Comparison of ENCODE assay signal across 15 mouse cellular contexts in genomic region chr8:84776569-84776968, GRCm38 (mm10). TPM values are rescaled to one million over a fixed set of nuclear protein-coding genes. Genes with fewer than 3 reads are reported as not detected.
DNase-seq lines count a peak whose midpoint lies in the region; ATAC-seq and TF ChIP-seq lines count a peak whose summit lies in the region.
"Had no signal": no experiment of that assay in that cellular context is flagged by ENCODE, and none has a peak within 500 bp of the region (broad histone marks: within the 10 kb centered on the region; RNA-seq: fewer than 3 reads in every experiment).

No protein-coding gene starts in this region.

- peak overlapping the region; percentile 85; the same call in 1 of the 2 replicates for H3K27ac ChIP-seq in hindbrain, embryonic 14.5 days
- H3K27ac ChIP-seq in hindbrain, embryonic 11.5 days (ENCODE audit: low read depth, low read length), result no peak overlapping the region
- peak overlapping the region; percentile 85; the same call in 1 of the 2 replicates for H3K27ac ChIP-seq in midbrain, embryonic 16.5 days (ENCODE audit: low read length)
- no peak overlapping the region for H3K27ac ChIP-seq in midbrain, embryonic 14.5 days (replicated peaks; ENCODE audit: low read depth, low read length)
- peak overlapping the region; percentile 82; the same call in 1 of the 2 replicates for H3K27ac ChIP-seq in embryonic fibroblast, embryonic 13.5 days (ENCODE audit: insufficient read depth, low read length)
- 0 out of 2 replicates have a peak overlapping the region, but pooled peaks have one; percentile 18 for H3K27ac ChIP-seq in stomach, postnatal 0 days (replicated peaks)
- H3K27ac ChIP-seq in kidney, embryonic 16.5 days (ENCODE audit: low read length), result no peak overlapping the region
- H3K27ac ChIP-seq: heart, embryonic 13.5 days; kidney, postnatal 0 days; limb, embryonic 12.5 days; liver, embryonic 15.5 days had no signal

- no peak for ATAC-seq in hindbrain, embryonic 14.5 days (ENCODE audit: low FRiP score)
- ATAC-seq in hindbrain, embryonic 11.5 days (ENCODE audit: low FRiP score), result no peak
- ATAC-seq in midbrain, embryonic 16.5 days, result no peak
- no peak for ATAC-seq in midbrain, embryonic 14.5 days (ENCODE audit: low FRiP score, low TSS enrichment)
- no peak for ATAC-seq in stomach, postnatal 0 days (ENCODE audit: low FRiP score, low TSS enrichment)
- no peak for ATAC-seq in kidney, embryonic 16.5 days (ENCODE audit: low FRiP score, low TSS enrichment)
- ATAC-seq: intestine, postnatal 0 days had no signal

- no peaks in the 10 kb centered on the region for H3K9me3 ChIP-seq in hindbrain, embryonic 14.5 days (ENCODE audit: control insufficient read depth, low read length)
- H3K9me3 ChIP-seq in hindbrain, embryonic 11.5 days (ENCODE audit: control insufficient read depth, low read length), result no peaks in the 10 kb centered on the region
- H3K9me3 ChIP-seq in midbrain, embryonic 16.5 days (replicated peaks; ENCODE audit: control insufficient read depth, low read length, poor library complexity, severe bottlenecking), result no peaks in the 10 kb centered on the region
- no peaks in the 10 kb centered on the region for H3K9me3 ChIP-seq in midbrain, embryonic 14.5 days (ENCODE audit: control insufficient read depth, low read length)
- no peaks in the 10 kb centered on the region for H3K9me3 ChIP-seq in stomach, postnatal 0 days (ENCODE audit: control insufficient read depth, low read length)
- no peaks in the 10 kb centered on the region for H3K9me3 ChIP-seq in kidney, embryonic 16.5 days (ENCODE audit: low read length)
- H3K9me3 ChIP-seq: heart, embryonic 13.5 days; limb, embryonic 12.5 days; liver, embryonic 15.5 days had no signal

- DNase-seq in hindbrain, embryonic 14.5 days (ENCODE audit: low spot score), result no peak
- DNase-seq in hindbrain, embryonic 11.5 days (ENCODE audit: low spot score), result no peak
- no peak for DNase-seq in midbrain, embryonic 14.5 days
- DNase-seq in stomach, postnatal 0 days (ENCODE audit: low spot score), result no peak
- DNase-seq: cerebellum, postnatal 25 days; heart, postnatal 36 days; lung, postnatal 10 days had no signal

- H3K27me3 ChIP-seq in hindbrain, embryonic 14.5 days (ENCODE audit: control insufficient read depth, insufficient read depth, low read length), result peaks cover 85% of the 10 kb centered on the region
- peaks cover 99% of the 10 kb centered on the region for H3K27me3 ChIP-seq in hindbrain, embryonic 11.5 days (ENCODE audit: control insufficient read depth, insufficient read depth, low read length)
- H3K27me3 ChIP-seq in midbrain, embryonic 16.5 days (ENCODE audit: control insufficient read depth, insufficient read depth, low read depth, low read length), result peaks cover 59% of the 10 kb centered on the region
- H3K27me3 ChIP-seq in midbrain, embryonic 14.5 days (ENCODE audit: control insufficient read depth, insufficient read depth, low read length), result peaks cover 73% of the 10 kb centered on the region
- H3K27me3 ChIP-seq in stomach, postnatal 0 days (ENCODE audit: control insufficient read depth, insufficient read depth, low read length), result no peaks in the 10 kb centered on the region
- H3K27me3 ChIP-seq in kidney, embryonic 16.5 days (ENCODE audit: insufficient read depth, low read length), result peaks cover 95% of the 10 kb centered on the region

- H3K4me1 ChIP-seq in hindbrain, embryonic 14.5 days (replicated peaks; ENCODE audit: control insufficient read depth, insufficient read depth, low read length), result peaks cover 33% of the 10 kb centered on the region
- H3K4me1 ChIP-seq in hindbrain, embryonic 11.5 days (replicated peaks; ENCODE audit: control insufficient read depth, insufficient read depth, low read length), result peaks cover 3% of the 10 kb centered on the region
- H3K4me1 ChIP-seq in midbrain, embryonic 16.5 days (ENCODE audit: control insufficient read depth, insufficient read depth, low read length), result peaks cover 29% of the 10 kb centered on the region
- peaks cover 17% of the 10 kb centered on the region for H3K4me1 ChIP-seq in midbrain, embryonic 14.5 days (ENCODE audit: control insufficient read depth, insufficient read depth, low read length)
- H3K4me1 ChIP-seq in embryonic fibroblast, embryonic 13.5 days (ENCODE audit: control insufficient read depth, insufficient read depth, low read length), result peaks cover 26% of the 10 kb centered on the region
- peaks cover 22% of the 10 kb centered on the region for H3K4me1 ChIP-seq in stomach, postnatal 0 days (replicated peaks; ENCODE audit: control insufficient read depth, insufficient read depth)
- H3K4me1 ChIP-seq in kidney, embryonic 16.5 days (ENCODE audit: insufficient read depth, low read length), result peaks cover 33% of the 10 kb centered on the region

- WGBS in hindbrain, embryonic 14.5 days, result 20% methylated on average over 1 of the region's 1 CpGs
- 0% methylated on average over 1 of the region's 1 CpGs for WGBS in hindbrain, embryonic 11.5 days
- WGBS in midbrain, embryonic 16.5 days, result 20% methylated on average over 1 of the region's 1 CpGs
- WGBS in midbrain, embryonic 14.5 days, result 0% methylated on average over 1 of the region's 1 CpGs
- WGBS in stomach, postnatal 0 days, result no CpG with 5 or more reads among the region's 1 CpGs
- WGBS in kidney, embryonic 16.5 days, result 42% methylated on average over 1 of the region's 1 CpGs

- H3K36me3 ChIP-seq in hindbrain, embryonic 14.5 days (replicated peaks; ENCODE audit: control insufficient read depth, insufficient read depth), result no peaks in the 10 kb centered on the region
- no peaks in the 10 kb centered on the region for H3K36me3 ChIP-seq in hindbrain, embryonic 11.5 days (ENCODE audit: control insufficient read depth, insufficient read depth, low read length)
- H3K36me3 ChIP-seq in midbrain, embryonic 16.5 days (ENCODE audit: control insufficient read depth, insufficient read depth, low read length), result no peaks in the 10 kb centered on the region
- no peaks in the 10 kb centered on the region for H3K36me3 ChIP-seq in midbrain, embryonic 14.5 days (ENCODE audit: control insufficient read depth, insufficient read depth, low read length)
- H3K36me3 ChIP-seq in stomach, postnatal 0 days (ENCODE audit: control insufficient read depth, insufficient read depth, low read length), result no peaks in the 10 kb centered on the region
- H3K36me3 ChIP-seq in kidney, embryonic 16.5 days (ENCODE audit: insufficient read depth, low read length), result no peaks in the 10 kb centered on the region
- H3K36me3 ChIP-seq: liver, embryonic 15.5 days had no signal

- H3K4me3 ChIP-seq in hindbrain, embryonic 14.5 days (replicated peaks; ENCODE audit: low read length), result no peak overlapping the region
- H3K4me3 ChIP-seq in hindbrain, embryonic 11.5 days (ENCODE audit: low read depth, low read length), result no peak overlapping the region
- H3K4me3 ChIP-seq in midbrain, embryonic 16.5 days (ENCODE audit: low read depth, low read length), result no peak overlapping the region
- no peak overlapping the region for H3K4me3 ChIP-seq in midbrain, embryonic 14.5 days (replicated peaks; ENCODE audit: low read depth, low read length)
- no peak overlapping the region for H3K4me3 ChIP-seq in embryonic fibroblast, embryonic 13.5 days (ENCODE audit: insufficient read depth, low read length)
- no peak overlapping the region for H3K4me3 ChIP-seq in stomach, postnatal 0 days (ENCODE audit: low read depth, low read length)
- no peak overlapping the region for H3K4me3 ChIP-seq in kidney, embryonic 16.5 days (ENCODE audit: low read length)
- H3K4me3 ChIP-seq: heart, embryonic 13.5 days; limb, embryonic 12.5 days; liver, embryonic 15.5 days had no signal

- no peak for TF ChIP-seq POLR2A in embryonic fibroblast, embryonic 13.5 days (IDR thresholded peaks at IDR 0.05; ENCODE audit: low read depth, low read length)

- no peak for TF ChIP-seq EP300 in stomach, postnatal 0 days (optimal IDR thresholded peaks at IDR 0.05)

- H3K9ac ChIP-seq in hindbrain, embryonic 14.5 days, result no peak overlapping the region
- no peak overlapping the region for H3K9ac ChIP-seq in hindbrain, embryonic 11.5 days (ENCODE audit: low read depth, low read length)
- H3K9ac ChIP-seq in midbrain, embryonic 16.5 days (ENCODE audit: low read depth, low read length), result no peak overlapping the region
- no peak overlapping the region for H3K9ac ChIP-seq in midbrain, embryonic 14.5 days (replicated peaks; ENCODE audit: low read length)
- H3K9ac ChIP-seq in stomach, postnatal 0 days (ENCODE audit: low read length), result no peak overlapping the region
- no peak overlapping the region for H3K9ac ChIP-seq in kidney, embryonic 16.5 days (replicated peaks; ENCODE audit: low read length)
- H3K9ac ChIP-seq: limb, embryonic 12.5 days; liver, embryonic 15.5 days had no signal

- H3K4me2 ChIP-seq in hindbrain, embryonic 14.5 days (replicated peaks), result no peak overlapping the region
- H3K4me2 ChIP-seq in hindbrain, embryonic 11.5 days (replicated peaks; ENCODE audit: low read depth, low read length), result no peak overlapping the region
- no peak overlapping the region for H3K4me2 ChIP-seq in midbrain, embryonic 16.5 days (ENCODE audit: low read length)
- H3K4me2 ChIP-seq in midbrain, embryonic 14.5 days (ENCODE audit: low read length), result no peak overlapping the region
- no peak overlapping the region for H3K4me2 ChIP-seq in stomach, postnatal 0 days (replicated peaks; ENCODE audit: low read depth)
- H3K4me2 ChIP-seq in kidney, embryonic 16.5 days (replicated peaks; ENCODE audit: low read depth, low read length), result no peak overlapping the region
- H3K4me2 ChIP-seq: heart, embryonic 13.5 days; limb, embryonic 12.5 days; liver, embryonic 15.5 days had no signal

- TF ChIP-seq CTCF in embryonic fibroblast, embryonic 13.5 days (IDR thresholded peaks at IDR 0.05; ENCODE audit: borderline replicate concordance, insufficient read depth, low read length), result no peak
- TF ChIP-seq CTCF in stomach, postnatal 0 days (IDR thresholded peaks at IDR 0.05; ENCODE audit: low read depth), result no peak

RNA-seq across cellular contexts. Expression of gene Nfix, which starts 23.6 kb away (rescaled TPM):
- polyA plus RNA-seq in hindbrain, embryonic 14.5 days (2014; fragmentation: Nextera tagmentation; extraction: Ambion mirVana), result 78.8 and 82.4 TPM in 2 replicates
- 2.4 and 3.0 TPM in 2 replicates for polyA plus RNA-seq in hindbrain, embryonic 11.5 days (2014; fragmentation: Nextera tagmentation; extraction: Ambion mirVana)
- polyA plus RNA-seq in midbrain, embryonic 16.5 days (2015; fragmentation: Nextera tagmentation; extraction: Ambion mirVana), result 44.1 and 55.4 TPM in 2 replicates
- 45.9 and 49.8 TPM in 2 replicates for polyA plus RNA-seq in midbrain, embryonic 14.5 days (2014; fragmentation: Nextera tagmentation; extraction: Ambion mirVana)
- polyA plus RNA-seq in embryonic fibroblast, embryonic 13.5 days (2011; ENCODE audit: insufficient read length, low read depth, missing spikeins), result 173 and 236 TPM in 2 replicates
- 36.5 and 36.6 TPM in 2 replicates for polyA plus RNA-seq in stomach, postnatal 0 days (2015; fragmentation: Nextera tagmentation; extraction: Ambion mirVana)
- polyA plus RNA-seq in kidney, embryonic 16.5 days (2015; fragmentation: Nextera tagmentation; extraction: Ambion mirVana), result 14.8 and 15.9 TPM in 2 replicates

RNA-seq across cellular contexts. Expression of gene Dand5, which starts 46.1 kb away (rescaled TPM):
- 13.5 and 14.6 TPM in 2 replicates for polyA plus RNA-seq in hindbrain, embryonic 14.5 days (2014; fragmentation: Nextera tagmentation; extraction: Ambion mirVana)
- polyA plus RNA-seq in hindbrain, embryonic 11.5 days (2014; fragmentation: Nextera tagmentation; extraction: Ambion mirVana), result 6.2 and 7.1 TPM in 2 replicates
- 11.7 and 12.4 TPM in 2 replicates for polyA plus RNA-seq in midbrain, embryonic 16.5 days (2015; fragmentation: Nextera tagmentation; extraction: Ambion mirVana)
- 9.9 and 12.7 TPM in 2 replicates for polyA plus RNA-seq in midbrain, embryonic 14.5 days (2014; fragmentation: Nextera tagmentation; extraction: Ambion mirVana)
- polyA plus RNA-seq in embryonic fibroblast, embryonic 13.5 days (2011; ENCODE audit: insufficient read length, low read depth, missing spikeins), result 2.0 and 2.3 TPM in 2 replicates
- polyA plus RNA-seq in stomach, postnatal 0 days (2015; fragmentation: Nextera tagmentation; extraction: Ambion mirVana), result 3.3 TPM in 2 replicates
- polyA plus RNA-seq in kidney, embryonic 16.5 days (2015; fragmentation: Nextera tagmentation; extraction: Ambion mirVana), result 6.6 and 9.0 TPM in 2 replicates

RNA-seq across cellular contexts. Expression of gene G430095P16Rik, which starts 53.8 kb away (rescaled TPM):
- polyA plus RNA-seq in hindbrain, embryonic 14.5 days (2014; fragmentation: Nextera tagmentation; extraction: Ambion mirVana), result 0.55 and 0.71 TPM in 2 replicates
- polyA plus RNA-seq in hindbrain, embryonic 11.5 days (2014; fragmentation: Nextera tagmentation; extraction: Ambion mirVana), result 2.3 and 2.9 TPM in 2 replicates
- 0.80 and 1.1 TPM in 2 replicates for polyA plus RNA-seq in midbrain, embryonic 16.5 days (2015; fragmentation: Nextera tagmentation; extraction: Ambion mirVana)
- 0.67 and 0.91 TPM in 2 replicates for polyA plus RNA-seq in midbrain, embryonic 14.5 days (2014; fragmentation: Nextera tagmentation; extraction: Ambion mirVana)
- 0.74 TPM in 1 of 2 replicates, not detected in the other for polyA plus RNA-seq in embryonic fibroblast, embryonic 13.5 days (2011; ENCODE audit: insufficient read length, low read depth, missing spikeins)
- 1.7 and 2.0 TPM in 2 replicates for polyA plus RNA-seq in stomach, postnatal 0 days (2015; fragmentation: Nextera tagmentation; extraction: Ambion mirVana)
- 2.3 and 2.8 TPM in 2 replicates for polyA plus RNA-seq in kidney, embryonic 16.5 days (2015; fragmentation: Nextera tagmentation; extraction: Ambion mirVana)

RNA-seq across cellular contexts. Expression of gene Gadd45gip1, which starts 54.8 kb away (rescaled TPM):
- polyA plus RNA-seq in hindbrain, embryonic 14.5 days (2014; fragmentation: Nextera tagmentation; extraction: Ambion mirVana), result 35.0 and 37.4 TPM in 2 replicates
- polyA plus RNA-seq in hindbrain, embryonic 11.5 days (2014; fragmentation: Nextera tagmentation; extraction: Ambion mirVana), result 36.0 and 37.2 TPM in 2 replicates
- 35.0 and 37.4 TPM in 2 replicates for polyA plus RNA-seq in midbrain, embryonic 16.5 days (2015; fragmentation: Nextera tagmentation; extraction: Ambion mirVana)
- polyA plus RNA-seq in midbrain, embryonic 14.5 days (2014; fragmentation: Nextera tagmentation; extraction: Ambion mirVana), result 32.7 and 35.8 TPM in 2 replicates
- polyA plus RNA-seq in embryonic fibroblast, embryonic 13.5 days (2011; ENCODE audit: insufficient read length, low read depth, missing spikeins), result 11.7 and 12.6 TPM in 2 replicates
- 38.5 and 39.3 TPM in 2 replicates for polyA plus RNA-seq in stomach, postnatal 0 days (2015; fragmentation: Nextera tagmentation; extraction: Ambion mirVana)
- polyA plus RNA-seq in kidney, embryonic 16.5 days (2015; fragmentation: Nextera tagmentation; extraction: Ambion mirVana), result 49.7 and 51.6 TPM in 2 replicates

Comparison
In these comparisons a context has a peak if more than half of its experiments do, and no peak if none do; other contexts are left out.
1. H3K27ac ChIP-seq: peak in hindbrain, embryonic 14.5 days (single experiment), midbrain, embryonic 16.5 days (single experiment), embryonic fibroblast, embryonic 13.5 days (single experiment) and stomach, postnatal 0 days (single experiment); none in hindbrain, embryonic 11.5 days (single experiment), midbrain, embryonic 14.5 days (single experiment) and kidney, embryonic 16.5 days (single experiment).